Mouse (Mus musculus): ENCODE measurements around the gene Klf7.

DNA sequence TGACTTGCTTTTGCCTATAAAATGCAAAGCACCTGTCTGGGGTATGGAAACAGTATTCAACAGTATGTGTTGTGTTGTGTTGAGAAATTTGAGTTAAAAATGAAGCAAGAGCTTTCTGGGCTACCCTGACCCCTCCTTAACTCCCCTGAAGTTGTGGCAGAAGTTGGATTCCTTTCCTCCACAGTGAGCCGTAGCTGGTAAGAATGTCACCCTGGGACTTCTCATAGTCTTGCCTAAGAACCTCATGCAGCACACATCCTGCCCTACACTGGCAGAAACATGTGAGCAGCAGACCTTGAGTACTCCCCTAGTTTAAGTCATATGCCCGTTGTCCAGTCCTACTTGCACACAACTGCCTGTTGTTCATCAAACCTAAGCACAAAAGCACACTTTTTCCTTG, 4.7 kb upstream of the Klf7 start:
- TF ChIP-seq CTCF (IDR thresholded peaks at IDR 0.05; ENCODE audit: low read depth, low read length) (no peak), POLR2A (IDR thresholded peaks at IDR 0.05; ENCODE audit: borderline replicate concordance, low read depth, low read length) (no peak)

Measured in bone marrow macrophage, adult 2 months (primary cell).